Mouse (Mus musculus): Measurements from ENCODE around the gene Ror2. TPM values are rescaled to one million over a fixed set of nuclear protein-coding genes. Genes with fewer than 3 reads are reported as not detected.

Ror2 gene
- polyA plus RNA-seq, 1 experiment from 2014 or later: 17.4 TPM

DNA sequence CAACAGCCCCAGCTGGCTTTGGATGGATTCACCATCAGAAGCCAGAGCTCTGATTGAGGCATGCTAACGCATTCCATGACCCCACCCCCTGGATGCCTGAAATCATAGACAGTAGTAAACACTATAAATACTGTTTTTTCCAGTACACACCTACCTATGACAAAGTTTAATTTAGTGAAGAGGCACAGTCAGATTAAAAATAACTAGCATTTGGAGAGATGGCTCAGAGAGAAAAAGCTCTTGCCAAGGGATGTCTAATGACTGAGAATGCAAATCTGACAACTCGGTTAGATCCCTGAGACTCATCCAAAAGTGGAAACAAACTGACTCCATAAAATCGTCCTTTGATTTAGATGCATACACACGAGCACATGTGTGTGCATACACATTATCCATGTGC is 15.4 kb downstream of the Ror2 start:
- H3K27me3 ChIP-seq (replicated peaks): no peaks in the 10 kb centered on the region
- ATAC-seq (ENCODE audit: insufficient read depth, low FRiP score, low read depth): no peak
- H3K9me3 ChIP-seq: 0 out of 2 replicates have a peak, but pooled peaks cover 3% of the 10 kb centered on the region
- no peak overlapping the region for H3K27ac ChIP-seq
- no peak overlapping the region for H3K9ac ChIP-seq
- H3K4me2 ChIP-seq: no peak overlapping the region
- H3K4me3 ChIP-seq (replicated peaks): no peak overlapping the region
- H3K4me1 ChIP-seq: peaks cover 17% of the 10 kb centered on the region
- 71% methylated on average over 4 of the region's 4 CpGs for WGBS
- no peaks in the 10 kb centered on the region for H3K36me3 ChIP-seq

DNA sequence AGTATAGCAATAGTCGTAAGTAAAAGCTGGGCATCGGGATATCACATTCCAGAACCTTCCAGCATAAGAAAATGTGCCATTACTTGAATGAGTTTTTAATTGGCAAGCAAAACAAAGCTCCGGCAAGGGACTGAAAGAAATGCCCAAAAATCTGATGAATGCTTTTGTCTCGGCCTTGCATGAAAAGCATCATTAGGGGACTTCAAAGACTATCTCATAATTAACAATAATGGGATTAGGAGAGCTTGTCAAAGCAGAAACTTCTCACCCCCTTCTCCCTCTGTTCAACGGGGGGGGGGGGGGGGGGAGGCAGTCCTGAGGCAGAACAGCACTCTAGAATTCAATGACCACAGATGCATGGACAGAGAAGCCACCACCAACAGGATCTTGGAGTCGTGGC is 17.4 kb downstream of the Ror2 start:
- 65% methylated on average over 6 of the region's 6 CpGs for WGBS
- H3K4me2 ChIP-seq: no peak overlapping the region

DNA sequence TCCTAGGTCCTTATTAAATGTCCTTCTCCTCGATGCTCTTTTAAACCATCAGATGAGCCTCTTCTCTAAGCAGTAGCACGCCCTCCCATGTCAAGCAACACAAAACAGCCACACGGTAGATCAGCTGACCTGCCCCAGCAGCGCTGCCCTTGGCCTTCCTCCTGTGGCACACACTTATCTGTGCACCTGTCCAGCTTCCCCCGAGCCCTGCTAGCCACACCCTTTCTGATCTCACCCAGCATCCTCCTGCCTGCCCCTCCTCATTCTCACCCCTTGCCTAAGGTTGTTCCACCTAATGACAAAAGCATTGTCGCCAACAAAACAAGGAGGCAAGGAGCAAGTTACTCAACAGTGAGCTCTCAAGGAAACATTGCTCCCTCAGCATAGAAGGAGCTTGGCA is 18.1 kb downstream of the Ror2 start:
- WGBS: 58% methylated on average over 6 of the region's 6 CpGs

More for the DNA sequence above, 17.4 kb downstream of the Ror2 start:
- H3K9me3 ChIP-seq: 0 out of 2 replicates have a peak, but pooled peaks cover 2% of the 10 kb centered on the region
- H3K27ac ChIP-seq: no peak overlapping the region
- H3K9ac ChIP-seq: no peak overlapping the region
- no peaks in the 10 kb centered on the region for H3K27me3 ChIP-seq (replicated peaks)
- H3K4me3 ChIP-seq (replicated peaks): no peak overlapping the region
- no peak for ATAC-seq (ENCODE audit: insufficient read depth, low FRiP score, low read depth)
- no peaks in the 10 kb centered on the region for H3K36me3 ChIP-seq
- H3K4me1 ChIP-seq: peaks cover 19% of the 10 kb centered on the region; the same call in 1 of the 2 replicates

DNA sequence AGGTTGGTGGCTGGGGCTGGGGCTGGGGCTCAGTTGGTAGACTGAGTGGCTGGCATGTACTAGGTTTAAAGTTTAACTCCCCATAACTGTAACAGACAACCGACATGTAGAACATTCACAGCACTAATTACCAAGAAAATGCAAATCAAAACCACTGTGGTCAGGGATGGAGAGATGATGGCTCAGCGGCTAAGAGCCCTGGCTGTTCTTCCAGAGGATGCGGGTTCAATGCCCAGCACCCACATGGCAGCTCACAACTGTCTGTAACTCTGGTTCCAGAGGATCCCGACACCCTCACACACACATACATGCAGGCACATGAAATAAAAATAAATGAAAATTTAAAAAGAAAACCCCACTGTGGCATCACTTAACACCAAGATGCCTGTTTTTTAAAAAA is 18.8 kb downstream of the Ror2 start:
- H3K27me3 ChIP-seq (replicated peaks): no peaks in the 10 kb centered on the region
- H3K4me1 ChIP-seq: peaks cover 25% of the 10 kb centered on the region; the same call in 1 of the 2 replicates
- peak overlapping the region; percentile 52; the same call in 1 of the 2 replicates for H3K27ac ChIP-seq
- H3K36me3 ChIP-seq: no peaks in the 10 kb centered on the region
- H3K9me3 ChIP-seq: no peaks in the 10 kb centered on the region
- WGBS: 79% methylated on average over 4 of the region's 4 CpGs
- H3K4me2 ChIP-seq: peak overlapping the region; percentile 8; the same call in 1 of the 2 replicates
- H3K4me3 ChIP-seq (replicated peaks): no peak overlapping the region
- no peak for ATAC-seq (ENCODE audit: insufficient read depth, low FRiP score, low read depth)
- no peak overlapping the region for H3K9ac ChIP-seq

More for the DNA sequence above, 18.1 kb downstream of the Ror2 start:
- ATAC-seq (ENCODE audit: insufficient read depth, low FRiP score, low read depth): no peak
- Histone ChIP-seq H3K4me3 (replicated peaks) (no peak overlapping the region), H3K27ac (no peak overlapping the region), H3K4me2 (no peak overlapping the region), H3K36me3 (no peaks in the 10 kb centered on the region), H3K4me1 (peaks cover 25% of the 10 kb centered on the region; the same call in 1 of the 2 replicates), H3K9me3 (no peaks in the 10 kb centered on the region), H3K9ac (no peak overlapping the region), H3K27me3 (replicated peaks) (no peaks in the 10 kb centered on the region)

DNA sequence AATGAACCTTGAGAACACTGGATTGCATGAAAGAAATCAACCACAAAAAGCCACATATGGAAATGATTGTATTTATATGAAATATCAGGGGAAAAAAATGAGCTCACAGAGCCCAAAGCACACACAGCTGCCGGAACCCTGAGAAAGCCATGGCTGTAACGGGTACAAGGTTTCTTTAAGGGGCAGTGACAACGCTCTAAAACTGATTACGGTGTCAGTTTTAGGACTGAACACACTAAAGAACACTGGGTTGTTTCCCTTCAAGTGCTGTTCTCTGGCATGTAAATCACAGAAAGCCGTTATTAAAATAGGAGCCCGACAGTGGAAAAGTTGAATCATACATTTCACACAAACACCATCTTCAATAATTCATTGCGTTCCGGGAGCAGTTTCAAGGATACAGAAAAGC is 19.4 kb downstream of the Ror2 start:
- no peaks in the 10 kb centered on the region for H3K36me3 ChIP-seq
- H3K27ac ChIP-seq: peak overlapping the region; percentile 52; the same call in 1 of the 2 replicates
- peaks cover 27% of the 10 kb centered on the region; the same call in 1 of the 2 replicates for H3K4me1 ChIP-seq
- H3K9me3 ChIP-seq: no peaks in the 10 kb centered on the region
- no peak for ATAC-seq (ENCODE audit: insufficient read depth, low FRiP score, low read depth)
- H3K4me3 ChIP-seq (replicated peaks): no peak overlapping the region
- H3K27me3 ChIP-seq (replicated peaks): no peaks in the 10 kb centered on the region
- no peak overlapping the region for H3K9ac ChIP-seq
- WGBS: 42% methylated on average over 8 of the region's 8 CpGs
- H3K4me2 ChIP-seq: 0 out of 2 replicates have a peak overlapping the region, but pooled peaks have one; percentile 8

DNA sequence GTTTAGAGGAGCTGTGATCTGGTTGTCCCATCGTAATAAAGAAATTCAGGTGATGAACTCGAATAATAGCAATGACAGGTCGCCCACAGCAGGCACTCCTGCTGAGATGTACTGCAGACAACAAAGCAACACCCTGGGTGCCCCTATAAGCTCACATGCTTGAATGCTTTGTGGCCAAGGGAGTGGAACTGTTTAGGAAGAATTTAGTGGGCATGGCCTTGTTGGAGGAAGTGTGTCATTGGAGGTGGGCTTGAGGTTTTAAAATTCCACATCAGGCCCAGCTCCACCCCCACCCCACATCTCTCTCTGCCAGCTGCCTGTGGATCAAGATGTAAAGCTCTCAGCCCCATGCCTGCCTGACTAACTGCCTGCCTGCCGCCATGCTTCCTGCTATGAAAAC is 21.0 kb downstream of the Ror2 start:
- Histone ChIP-seq H3K9me3 (no peaks in the 10 kb centered on the region), H3K27me3 (replicated peaks) (no peaks in the 10 kb centered on the region), H3K27ac (no peak overlapping the region), H3K9ac (no peak overlapping the region), H3K4me3 (replicated peaks) (no peak overlapping the region), H3K4me1 (peaks cover 42% of the 10 kb centered on the region; the same call in 1 of the 2 replicates), H3K4me2 (no peak overlapping the region), H3K36me3 (no peaks in the 10 kb centered on the region)
- 88% methylated on average over 4 of the region's 4 CpGs for WGBS
- ATAC-seq (ENCODE audit: insufficient read depth, low FRiP score, low read depth): no peak

DNA sequence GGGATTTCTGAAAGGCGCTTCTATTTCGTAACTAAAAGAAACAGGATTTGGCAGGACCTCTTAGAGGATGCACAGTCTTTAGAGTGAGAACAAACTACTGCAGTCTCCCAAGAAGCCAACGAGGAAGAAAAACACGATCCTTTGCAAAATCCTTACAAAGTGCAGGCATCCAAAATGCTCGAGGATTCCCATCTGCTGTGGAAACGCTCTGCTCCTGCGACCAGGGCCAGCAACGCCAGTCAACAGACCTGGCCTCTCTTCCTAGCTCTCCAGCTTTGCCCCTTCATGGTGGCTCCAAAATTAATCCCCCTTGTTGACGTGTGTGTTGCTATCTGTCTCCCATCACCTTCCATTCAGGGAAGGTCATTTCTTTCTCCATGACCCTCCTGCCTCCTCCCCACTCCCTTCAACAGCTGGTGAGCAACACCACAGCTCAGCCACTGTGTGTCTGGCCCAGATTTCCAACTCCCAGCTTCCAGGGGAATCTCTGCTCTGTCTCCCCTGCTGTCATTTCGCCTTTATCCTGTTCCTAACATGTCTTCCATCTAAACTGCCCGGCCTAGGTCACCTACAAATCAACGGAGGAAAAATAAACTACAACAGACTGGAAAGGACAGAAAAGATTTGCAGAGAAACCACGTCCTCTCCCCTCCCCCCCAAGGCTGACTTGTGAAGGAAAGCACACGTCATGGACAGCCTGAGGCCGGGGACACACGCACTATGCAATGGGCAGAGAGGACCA is 23.2 kb downstream of the Ror2 start:
- Histone ChIP-seq H3K4me3 (replicated peaks) (no peak overlapping the region), H3K27me3 (replicated peaks) (no peaks in the 10 kb centered on the region), H3K9ac (no peak overlapping the region), H3K4me1 (peaks cover 43% of the 10 kb centered on the region; the same call in 1 of the 2 replicates), H3K27ac (peak overlapping the region; percentile 79), H3K4me2 (peak overlapping the region; percentile 22; the same call in 1 of the 2 replicates), H3K36me3 (no peaks in the 10 kb centered on the region), H3K9me3 (no peaks in the 10 kb centered on the region)
- peak; percentile 44 for ATAC-seq (ENCODE audit: insufficient read depth, low FRiP score, low read depth)
- 39% methylated on average over 16 of the region's 16 CpGs for WGBS

DNA sequence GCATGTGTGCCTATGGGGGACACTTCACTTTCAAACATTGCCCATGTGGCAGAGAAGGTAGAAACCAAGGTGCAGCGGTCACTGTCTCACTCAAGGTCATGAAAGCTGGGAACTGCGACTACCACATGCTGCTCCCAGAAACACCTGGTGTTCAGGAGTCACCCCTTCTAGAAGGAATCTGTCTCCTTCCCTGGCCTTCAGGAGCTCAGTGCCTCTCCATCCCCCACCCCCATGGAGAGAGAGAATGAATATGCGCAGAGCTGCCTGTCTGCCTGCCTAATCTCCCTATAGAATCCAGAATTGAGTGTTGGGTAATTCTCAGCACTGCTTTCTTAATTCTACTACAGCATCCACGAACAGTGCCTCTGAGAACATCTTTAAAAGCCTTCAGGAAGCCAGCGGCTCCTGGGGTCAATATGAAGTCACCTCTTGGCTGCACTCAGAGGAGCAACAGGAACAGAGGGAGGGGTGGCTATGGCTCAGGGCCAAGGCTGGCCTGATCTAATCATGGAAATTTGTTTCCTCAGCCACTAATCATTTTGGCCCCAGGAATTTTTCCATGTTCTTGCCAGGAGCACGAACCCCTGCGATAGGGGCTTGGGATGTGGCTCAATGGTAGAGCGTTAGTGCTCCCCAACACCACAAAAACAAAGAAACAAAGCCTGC is 24.7 kb downstream of the Ror2 start:
- H3K9ac ChIP-seq: no peak overlapping the region
- ATAC-seq (ENCODE audit: insufficient read depth, low FRiP score, low read depth): no peak
- peaks cover 44% of the 10 kb centered on the region for H3K4me1 ChIP-seq
- no peak overlapping the region for H3K4me2 ChIP-seq
- no peak overlapping the region for H3K4me3 ChIP-seq (replicated peaks)
- 40% methylated on average over 8 of the region's 8 CpGs for WGBS
- peak overlapping the region; percentile 79 for H3K27ac ChIP-seq
- H3K27me3 ChIP-seq (replicated peaks): no peaks in the 10 kb centered on the region
- H3K9me3 ChIP-seq: no peaks in the 10 kb centered on the region
- H3K36me3 ChIP-seq: no peaks in the 10 kb centered on the region

DNA sequence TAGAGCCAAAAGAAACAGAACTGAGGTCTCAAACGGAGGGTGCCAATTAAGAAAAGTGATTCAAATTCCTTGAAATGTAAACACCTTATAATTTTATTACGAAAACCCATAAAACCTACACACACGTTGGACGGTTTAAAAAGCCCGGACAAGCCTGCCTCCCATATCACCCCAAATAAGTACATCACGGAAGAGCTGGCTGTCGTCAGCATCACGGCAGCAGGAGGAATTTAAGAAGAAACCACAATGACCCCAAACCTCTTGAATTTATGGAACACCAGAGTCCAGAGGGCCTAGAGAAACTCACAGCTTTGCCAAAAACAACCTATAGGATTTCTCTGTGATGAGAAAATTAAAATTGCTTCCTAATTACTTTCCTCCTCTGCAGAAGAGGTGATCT is 27.0 kb downstream of the Ror2 start:
- Histone ChIP-seq H3K4me1 (peaks cover 45% of the 10 kb centered on the region), H3K27ac (no peak overlapping the region)
- WGBS: 37% methylated on average over 8 of the region's 8 CpGs

DNA sequence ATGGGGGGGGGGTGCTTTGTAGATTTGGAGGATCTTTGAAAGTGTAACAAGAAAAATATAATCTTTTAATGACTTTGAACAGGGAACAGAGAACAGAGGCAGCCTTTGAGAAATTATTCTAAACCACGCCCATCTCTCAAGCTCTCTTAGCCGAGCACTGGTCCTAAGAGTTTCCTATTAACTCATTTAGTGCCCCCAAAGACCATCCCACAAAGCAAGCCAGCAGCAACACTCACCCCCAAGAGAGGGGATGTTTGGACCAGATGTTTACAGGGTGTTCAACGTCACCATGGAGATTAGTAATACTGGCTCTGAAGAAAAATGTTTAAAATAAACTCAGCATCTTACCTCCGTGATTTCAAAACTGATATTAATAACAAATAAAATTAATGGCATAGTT is 27.4 kb downstream of the Ror2 start:
- H3K27me3 ChIP-seq (replicated peaks): no peaks in the 10 kb centered on the region
- H3K4me3 ChIP-seq (replicated peaks): no peak overlapping the region
- H3K36me3 ChIP-seq: no peaks in the 10 kb centered on the region
- ATAC-seq (ENCODE audit: insufficient read depth, low FRiP score, low read depth): 0 out of 2 replicates have a peak, but pooled peaks have one; percentile 9
- H3K4me2 ChIP-seq: no peak overlapping the region
- WGBS: 33% methylated on average over 4 of the region's 4 CpGs
- no peak overlapping the region for H3K9ac ChIP-seq
- H3K9me3 ChIP-seq: no peaks in the 10 kb centered on the region
- H3K4me1 ChIP-seq: peaks cover 41% of the 10 kb centered on the region
- no peak overlapping the region for H3K27ac ChIP-seq

More for the DNA sequence above, 27.0 kb downstream of the Ror2 start:
- H3K9me3 ChIP-seq: no peaks in the 10 kb centered on the region
- H3K27me3 ChIP-seq (replicated peaks): no peaks in the 10 kb centered on the region
- no peak overlapping the region for H3K4me3 ChIP-seq (replicated peaks)
- H3K36me3 ChIP-seq: no peaks in the 10 kb centered on the region
- H3K4me2 ChIP-seq: no peak overlapping the region
- H3K9ac ChIP-seq: no peak overlapping the region
- no peak for ATAC-seq (ENCODE audit: insufficient read depth, low FRiP score, low read depth)

DNA sequence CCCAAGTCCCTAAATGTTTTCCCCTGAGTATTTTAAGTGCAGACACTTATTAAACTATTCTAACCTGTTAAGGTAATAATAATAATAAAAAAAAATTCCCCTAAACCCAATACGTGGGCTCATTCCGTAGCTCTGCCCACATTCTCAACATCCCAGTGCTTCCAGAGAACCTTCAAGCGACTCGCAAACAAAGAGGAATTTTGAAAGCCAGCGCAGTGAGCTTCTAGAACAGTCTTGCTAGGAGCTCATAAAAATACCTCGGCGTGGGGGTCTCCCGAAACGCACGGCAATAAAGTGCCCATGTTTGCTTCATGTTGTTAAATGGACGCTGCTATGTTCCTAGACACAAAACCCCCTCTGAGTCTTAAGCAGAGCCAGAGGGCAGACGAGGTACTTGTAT is 32.7 kb downstream of the Ror2 start:
- no peaks in the 10 kb centered on the region for H3K9me3 ChIP-seq
- 87% methylated on average over 12 of the region's 12 CpGs for WGBS
- peaks cover 35% of the 10 kb centered on the region for H3K4me1 ChIP-seq
- H3K4me3 ChIP-seq (replicated peaks): no peak overlapping the region
- H3K36me3 ChIP-seq: no peaks in the 10 kb centered on the region
- no peak overlapping the region for H3K27ac ChIP-seq
- no peak overlapping the region for H3K9ac ChIP-seq
- ATAC-seq (ENCODE audit: insufficient read depth, low FRiP score, low read depth): no peak
- H3K4me2 ChIP-seq: no peak overlapping the region
- no peaks in the 10 kb centered on the region for H3K27me3 ChIP-seq (replicated peaks)

All from stomach, embryonic 15.5 days (tissue).